Mouse (Mus musculus): Measurements from ENCODE around the gene Taf5l.

DNA sequence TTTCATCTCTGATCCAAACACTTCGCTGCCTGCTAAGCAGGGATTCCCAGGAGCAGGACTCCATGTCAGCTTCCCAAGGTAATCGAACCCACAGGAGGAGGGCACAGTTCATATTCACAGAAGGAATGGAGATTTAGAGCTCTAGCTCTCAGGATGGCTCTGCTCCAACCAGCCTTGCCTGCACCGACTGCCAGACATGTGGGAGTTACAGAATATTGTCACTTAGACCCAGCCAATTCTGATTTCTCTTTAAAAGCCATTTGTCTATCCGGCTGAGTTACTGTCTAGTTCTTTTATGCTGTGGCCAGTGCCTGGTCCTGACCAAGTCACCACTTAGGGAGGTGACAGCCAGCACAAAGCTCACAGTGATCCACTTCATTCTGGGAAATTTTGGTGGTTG is 39.5 kb downstream of the Taf5l start:
- TF ChIP-seq POLR2A (IDR thresholded peaks at IDR 0.05; ENCODE audit: borderline replicate concordance, control insufficient read depth, low read depth, low read length) (no peak), CTCF (IDR thresholded peaks at IDR 0.05; ENCODE audit: control insufficient read depth, insufficient read depth, low read length) (no peak)

Measured in bone marrow, adult 2 months (tissue).